Mouse (Mus musculus): Measurements from ENCODE around the gene Ppp2r5e. TPM values are rescaled to one million over a fixed set of nuclear protein-coding genes. Genes with fewer than 3 reads are reported as not detected.
A peak's percentile ranks its signal among the peaks of the same experiment; 100 is the strongest.

Ppp2r5e gene
- polyA plus RNA-seq, 1 experiment from 2014 or later, result 13.6 TPM

GRCm38 (mm10) chr12:75424359-75424758 lies 171.7 kb downstream of the Ppp2r5e start:
- Histone ChIP-seq H3K4me1 (replicated peaks; ENCODE audit: control insufficient read depth, insufficient read depth, low read length) (no peaks in the 10 kb centered on the region), H3K27me3 (replicated peaks; ENCODE audit: control insufficient read depth, insufficient read depth, low read length) (no peaks in the 10 kb centered on the region), H3K4me2 (ENCODE audit: low read length) (no peak overlapping the region), H3K9ac (ENCODE audit: low read length) (no peak overlapping the region), H3K9me3 (ENCODE audit: control insufficient read depth, low read length) (no peaks in the 10 kb centered on the region), H3K27ac (ENCODE audit: low read depth) (no peak overlapping the region), H3K4me3 (ENCODE audit: low read depth, low read length) (no peak overlapping the region), H3K36me3 (ENCODE audit: control insufficient read depth, insufficient read depth, low read length) (no peaks in the 10 kb centered on the region)
- WGBS, result 69% methylated on average over 7 of the region's 7 CpGs
- DNase-seq (ENCODE audit: low spot score) (no peak), ATAC-seq (replicated peaks; ENCODE audit: low FRiP score, low TSS enrichment, low read depth) (no peak)

GRCm38 (mm10) chr12:75416681-75417080 lies 179.4 kb downstream of the Ppp2r5e start, which contains the start of gene Gphb5:
Gphb5 (minus strand) TSS chr12:75416781.
- Histone ChIP-seq H3K9ac (ENCODE audit: low read length) (no peak within 1 kb of the TSS), H3K27me3 (replicated peaks; ENCODE audit: control insufficient read depth, insufficient read depth, low read length) (no peaks in the 10 kb centered on the region), H3K36me3 (ENCODE audit: control insufficient read depth, insufficient read depth, low read length) (no peaks in the 10 kb centered on the region), H3K4me2 (ENCODE audit: low read length) (no peak within 1 kb of the TSS), H3K9me3 (ENCODE audit: control insufficient read depth, low read length) (no peaks in the 10 kb centered on the region), H3K27ac (ENCODE audit: low read depth) (no peak within 1 kb of the TSS), H3K4me3 (ENCODE audit: low read depth, low read length) (no peak within 1 kb of the TSS), H3K4me1 (replicated peaks; ENCODE audit: control insufficient read depth, insufficient read depth, low read length) (no peaks in the 10 kb centered on the region)
- DNase-seq (ENCODE audit: low spot score) (no peak), ATAC-seq (replicated peaks; ENCODE audit: low FRiP score, low TSS enrichment, low read depth) (no peak)
- WGBS, result 83% methylated on average over 4 of the region's 4 CpGs

- H3K36me3 ChIP-seq (ENCODE audit: control insufficient read depth, insufficient read depth, low read length), result no peaks in the 10 kb centered on the region
- WGBS, result 76% methylated on average over 6 of the region's 6 CpGs
Observed at GRCm38 (mm10) chr12:75414991-75415390, 181.1 kb downstream of the Ppp2r5e start.

GRCm38 (mm10) chr12:75412964-75413363 lies 183.1 kb downstream of the Ppp2r5e start:
- H3K4me2 ChIP-seq (ENCODE audit: low read length), result peak overlapping the region; percentile 31
- H3K4me3 ChIP-seq (ENCODE audit: low read depth, low read length), result 0 out of 2 replicates have a peak overlapping the region, but pooled peaks have one; percentile 13
- H3K9me3 ChIP-seq (ENCODE audit: control insufficient read depth, low read length), result no peaks in the 10 kb centered on the region
- H3K36me3 ChIP-seq (ENCODE audit: control insufficient read depth, insufficient read depth, low read length), result no peaks in the 10 kb centered on the region
- ATAC-seq (replicated peaks; ENCODE audit: low FRiP score, low TSS enrichment, low read depth) (no peak), DNase-seq (ENCODE audit: low spot score) (no peak)
- H3K9ac ChIP-seq (ENCODE audit: low read length), result no peak overlapping the region
- H3K27me3 ChIP-seq (replicated peaks; ENCODE audit: control insufficient read depth, insufficient read depth, low read length), result no peaks in the 10 kb centered on the region
- no peaks in the 10 kb centered on the region for H3K4me1 ChIP-seq (replicated peaks; ENCODE audit: control insufficient read depth, insufficient read depth, low read length)
- H3K27ac ChIP-seq (ENCODE audit: low read depth), result no peak overlapping the region
- 52% methylated on average over 9 of the region's 9 CpGs for WGBS

More at GRCm38 (mm10) chr12:75414991-75415390, 181.1 kb downstream of the Ppp2r5e start:
- Histone ChIP-seq H3K9me3 (ENCODE audit: control insufficient read depth, low read length) (no peaks in the 10 kb centered on the region), H3K4me3 (ENCODE audit: low read depth, low read length) (no peak overlapping the region), H3K9ac (ENCODE audit: low read length) (no peak overlapping the region), H3K27me3 (replicated peaks; ENCODE audit: control insufficient read depth, insufficient read depth, low read length) (no peaks in the 10 kb centered on the region), H3K4me1 (replicated peaks; ENCODE audit: control insufficient read depth, insufficient read depth, low read length) (no peaks in the 10 kb centered on the region), H3K4me2 (ENCODE audit: low read length) (no peak overlapping the region), H3K27ac (ENCODE audit: low read depth) (no peak overlapping the region)
- DNase-seq (ENCODE audit: low spot score) (no peak), ATAC-seq (replicated peaks; ENCODE audit: low FRiP score, low TSS enrichment, low read depth) (no peak)

Other genes starting within 250 kb of the Ppp2r5e start
- not detected in 2 replicates for gene Gphb5, start 179.5 kb downstream of the Ppp2r5e start, polyA plus RNA-seq (2014; fragmentation: Nextera tagmentation; extraction: Ambion mirVana)
- 14.7 and 15.9 TPM in 2 replicates for gene Wdr89, start 73.3 kb upstream of the Ppp2r5e start, polyA plus RNA-seq (2014; fragmentation: Nextera tagmentation; extraction: Ambion mirVana)
- 14.3 and 15.4 TPM in 2 replicates for gene Sgpp1, start 139.5 kb upstream of the Ppp2r5e start, polyA plus RNA-seq (2014; fragmentation: Nextera tagmentation; extraction: Ambion mirVana)
- 41.5 and 44.7 TPM in 2 replicates for gene Syne2, start 221.9 kb upstream of the Ppp2r5e start, polyA plus RNA-seq (2014; fragmentation: Nextera tagmentation; extraction: Ambion mirVana)

Measured in intestine, embryonic 14.5 days (tissue).